Mouse (Mus musculus): ENCODE data around the gene Ttll1. TPM values are rescaled to one million over a fixed set of nuclear protein-coding genes. Genes with fewer than 3 reads are reported as not detected.
"Not testable (repeated sequence)": the region's sequence is repeated elsewhere in the genome, so short reads cannot be mapped to it uniquely, and the experiment has no call there.

The Ttll1 gene
- total and polyA plus RNA-seq, 3 experiments, result 2.5 to 9.9 (median 4.9) TPM

GRCm38 (mm10) chr15:83512489-83513281 is 2.0 kb upstream of the Ttll1 start:
- dilution Hi-C loops (cut with MboI; ENCODE audit: extremely low pct_ligation_motif_present, extremely low pct_unique_long_range_greater_than_20kb, low sequenced_read_pairs) (no loop called here), in situ Hi-C loops (cut with MboI; ENCODE audit: low pct_ligation_motif_present, low pct_unique_long_range_greater_than_20kb, low sequenced_read_pairs) (loop anchor here (25.0 kb wide), 1 partner anchor 300 kb away; no protein-coding TSS in a partner anchor)
- H3K36me3 ChIP-seq (replicated peaks in 1 of 2; ENCODE audit: control insufficient read depth in 1 of 2, insufficient read depth in 1 of 2, low read length in 1 of 2), result no peaks in the 10 kb centered on the region

GRCm38 (mm10) chr15:83509950-83510804 is 516 bp downstream of the Ttll1 start:
- peak overlapping the region; percentile 39; the same call in 1 of the 2 replicates for H3K9ac ChIP-seq (ENCODE audit: insufficient read depth, low read depth)
- TF ChIP-seq POLR2A (IDR thresholded peaks at IDR 0.05; ENCODE audit: low read depth, low read length) (no peak), CTCF (conservative IDR thresholded peaks at IDR 0.05 in 1 of 2, IDR thresholded peaks at IDR 0.05 in 1 of 2; ENCODE audit: low read depth in 2 of 2, low read length in 2 of 2) (0 out of 4 replicates have a peak, but pooled peaks of 1 of the 2 experiments have one; percentile 12)
- peaks cover 0 to 5% of the 10 kb centered on the region in 2 experiments; a peak in 2 of 4 replicates for H3K4me1 ChIP-seq (ENCODE audit: control insufficient read depth in 1 of 2, insufficient read depth in 2 of 2)
- H3K27ac ChIP-seq (ENCODE audit: insufficient read depth, low read depth), result no peak overlapping the region
- H3K36me3 ChIP-seq (replicated peaks in 1 of 2; ENCODE audit: control insufficient read depth in 1 of 2, insufficient read depth in 1 of 2, low read length in 1 of 2), result peaks cover 0 to 5% of the 10 kb centered on the region in 2 experiments
- peak overlapping the region; percentile 82 for H3K4me2 ChIP-seq (ENCODE audit: insufficient read depth, low read depth, poor library complexity, severe bottlenecking)
- DNase-seq (ENCODE audit: extremely low read depth), result no peak
- dilution Hi-C loops (cut with MboI; ENCODE audit: extremely low pct_ligation_motif_present, extremely low pct_unique_long_range_greater_than_20kb, low sequenced_read_pairs) (no loop called here), in situ Hi-C loops (cut with MboI; ENCODE audit: low pct_ligation_motif_present, low pct_unique_long_range_greater_than_20kb, low sequenced_read_pairs) (loop anchor here (25.0 kb wide), 1 partner anchor 298 kb away; no protein-coding TSS in a partner anchor)
- no peaks in the 10 kb centered on the region for H3K79me2 ChIP-seq (replicated peaks; ENCODE audit: control insufficient read depth, extremely low read depth, insufficient read depth, poor library complexity, severe bottlenecking)
- peak overlapping the region; percentile 56 to 76 (median 71) for H3K4me3 ChIP-seq (replicated peaks in 1 of 3; ENCODE audit: low read depth in 2 of 3, low read length in 2 of 3, poor library complexity in 1 of 3)
- no peaks in the 10 kb centered on the region for H3K9me3 ChIP-seq (replicated peaks; ENCODE audit: low read length)
- H3K27me3 ChIP-seq (replicated peaks), result peaks cover 24% of the 10 kb centered on the region

More at GRCm38 (mm10) chr15:83512489-83513281, 2.0 kb upstream of the Ttll1 start:
- no peak overlapping the region for H3K4me2 ChIP-seq (ENCODE audit: insufficient read depth, low read depth, poor library complexity, severe bottlenecking)
- H3K9me3 ChIP-seq (replicated peaks; ENCODE audit: low read length), result peaks cover 13% of the 10 kb centered on the region
- no peak overlapping the region for H3K4me3 ChIP-seq (replicated peaks in 1 of 3; ENCODE audit: low read depth in 2 of 3, low read length in 2 of 3, poor library complexity in 1 of 3)
- no peak overlapping the region for H3K27ac ChIP-seq (ENCODE audit: insufficient read depth, low read depth)
- H3K9ac ChIP-seq (ENCODE audit: insufficient read depth, low read depth), result no peak overlapping the region
- H3K27me3 ChIP-seq (replicated peaks), result peaks cover 35% of the 10 kb centered on the region
- no peak for TF ChIP-seq ELF1 (IDR thresholded peaks at IDR 0.05; ENCODE audit: low read depth, low read length)
- peaks cover 0 to 5% of the 10 kb centered on the region in 2 experiments; a peak in 2 of 4 replicates for H3K4me1 ChIP-seq (ENCODE audit: control insufficient read depth in 1 of 2, insufficient read depth in 2 of 2)
- H3K79me2 ChIP-seq (replicated peaks; ENCODE audit: control insufficient read depth, extremely low read depth, insufficient read depth, poor library complexity, severe bottlenecking), result no peaks in the 10 kb centered on the region
- DNase-seq (ENCODE audit: extremely low read depth), result no peak

- H3K79me2 ChIP-seq (replicated peaks; ENCODE audit: control insufficient read depth, extremely low read depth, insufficient read depth, poor library complexity, severe bottlenecking); H3K9ac ChIP-seq (ENCODE audit: insufficient read depth, low read depth); H3K27ac ChIP-seq (ENCODE audit: insufficient read depth, low read depth); H3K4me3 ChIP-seq (replicated peaks in 1 of 3; ENCODE audit: low read depth in 2 of 3, low read length in 2 of 3, poor library complexity in 1 of 3); H3K27me3 ChIP-seq (replicated peaks); H3K4me2 ChIP-seq (ENCODE audit: insufficient read depth, low read depth, poor library complexity, severe bottlenecking); H3K9me3 ChIP-seq (replicated peaks; ENCODE audit: low read length); H3K4me1 ChIP-seq (ENCODE audit: control insufficient read depth in 1 of 2, insufficient read depth in 2 of 2); dilution Hi-C loops (cut with MboI; ENCODE audit: extremely low pct_ligation_motif_present, extremely low pct_unique_long_range_greater_than_20kb, low sequenced_read_pairs): not testable (repeated sequence)
- peaks cover 7 to 52% of the 10 kb centered on the region in 2 experiments for H3K36me3 ChIP-seq (replicated peaks in 1 of 2; ENCODE audit: control insufficient read depth in 1 of 2, insufficient read depth in 1 of 2, low read length in 1 of 2)
- in situ Hi-C loops (cut with MboI; ENCODE audit: low pct_ligation_motif_present, low pct_unique_long_range_greater_than_20kb, low sequenced_read_pairs), result loop anchor here (25.0 kb wide), 1 partner anchor 289 kb away; no protein-coding TSS in a partner anchor
- peak; percentile 29 for DNase-seq (ENCODE audit: extremely low read depth)
Observed at GRCm38 (mm10) chr15:83501483-83501882, 9.2 kb downstream of the Ttll1 start.
